Mouse (Mus musculus) embryo, embryonic 11 days (tissue): ENCODE results near the gene Sdk1.
A peak's percentile ranks its signal among the peaks of the same experiment; 100 is the strongest.

ENCODE experiments used
- DNase-seq: peaks from one replicate; pipeline ENCODE4 v3.0.0-alpha.2; 2015

The Sdk1 gene

DNA sequence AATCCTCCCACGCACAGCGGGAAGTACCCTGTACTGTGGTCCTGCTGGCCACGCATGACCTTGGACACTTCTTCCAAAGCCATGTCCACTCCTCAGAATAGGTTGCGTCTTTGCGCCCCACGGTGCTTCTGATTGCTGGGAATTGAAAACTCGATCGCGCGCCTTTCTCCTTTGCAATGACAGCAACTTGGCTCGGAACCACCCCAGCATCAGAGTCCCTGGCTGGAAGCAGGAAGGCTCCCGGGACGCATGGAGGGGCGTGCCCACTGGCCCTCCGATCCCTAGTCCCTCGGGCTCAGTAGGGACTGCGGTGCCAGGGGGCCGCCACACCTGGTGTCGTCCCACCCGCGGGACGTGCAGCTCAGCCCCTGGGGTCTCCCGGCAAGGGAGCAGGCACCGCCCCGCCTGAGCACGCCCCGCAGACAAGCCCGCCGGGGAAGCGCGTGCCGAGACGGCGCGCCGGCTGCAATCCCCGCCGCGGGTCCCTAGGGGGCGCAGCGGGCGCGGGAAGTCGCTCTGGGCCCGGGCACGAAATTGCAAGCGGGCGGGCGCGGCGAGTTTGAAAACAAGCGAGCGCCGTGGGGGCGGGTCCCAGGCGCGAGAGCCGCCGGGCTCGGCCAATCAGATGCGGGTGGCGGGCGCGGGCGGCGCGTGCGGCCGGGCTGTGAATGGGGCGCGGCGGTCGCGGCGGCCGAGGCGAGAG is at the start of gene Sdk1:
Sdk1 (plus strand) TSS at position 650 of the 703 bp plus-strand sequence.
- peak; percentile 99 for DNase-seq

DNA sequence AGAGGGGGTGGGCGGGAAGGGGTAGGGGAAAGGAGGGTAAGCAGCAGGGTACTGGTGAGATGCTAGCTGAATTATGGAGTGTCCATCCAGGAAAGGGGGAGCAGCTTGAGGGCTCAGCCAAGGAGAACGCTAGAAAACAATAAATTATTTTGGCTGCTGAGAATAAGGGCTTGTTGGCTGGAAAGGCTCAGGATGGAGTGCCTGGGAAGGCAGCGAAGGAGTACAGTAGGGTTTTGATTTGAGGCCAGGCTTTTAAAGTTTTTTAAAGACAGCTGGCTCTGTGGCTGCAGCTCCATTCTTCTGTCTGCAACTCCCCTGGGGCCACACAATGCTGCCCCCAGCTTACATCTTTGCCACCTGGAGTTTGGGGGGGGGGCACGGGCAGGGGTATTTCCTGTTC is 44.0 kb upstream of the Sdk1 start:
- DNase-seq = no peak

DNA sequence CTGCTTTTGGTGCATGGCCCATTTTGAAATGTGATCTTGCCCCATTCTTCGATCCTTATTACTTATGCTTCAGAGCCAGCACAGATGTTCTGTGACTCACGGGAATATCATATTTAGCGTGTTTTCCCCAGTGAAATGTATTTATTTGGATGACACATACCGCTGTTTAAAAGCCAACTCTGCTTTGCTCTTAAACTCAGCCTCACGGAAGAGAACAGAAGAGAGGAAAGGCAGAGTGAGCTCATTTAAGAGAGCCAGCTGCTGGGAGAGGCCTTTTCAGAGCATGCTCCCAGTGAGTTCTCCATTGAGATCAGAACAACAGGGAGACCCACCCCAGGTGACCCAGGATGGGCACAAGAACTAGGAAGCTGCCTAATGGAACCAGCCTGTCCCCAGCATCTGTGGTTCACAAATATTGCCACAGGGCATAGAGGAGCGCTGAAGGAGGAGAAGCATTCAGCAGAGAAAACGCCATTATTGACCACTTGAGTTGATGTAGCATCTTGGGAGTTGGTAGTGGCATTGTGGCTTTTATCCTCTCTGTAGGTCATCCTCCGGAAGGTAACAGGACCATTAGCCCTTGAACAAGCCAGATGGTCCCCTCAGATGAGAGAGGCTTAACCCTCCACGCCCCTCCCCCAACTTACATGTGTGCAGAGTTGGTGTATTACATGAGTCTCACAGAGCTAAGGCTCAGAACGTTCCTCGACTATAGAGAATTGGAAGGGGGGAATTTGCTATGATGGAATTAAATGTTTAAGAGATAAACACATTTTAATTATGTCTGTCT is 38.8 kb upstream of the Sdk1 start:
- DNase-seq = no peak

DNA sequence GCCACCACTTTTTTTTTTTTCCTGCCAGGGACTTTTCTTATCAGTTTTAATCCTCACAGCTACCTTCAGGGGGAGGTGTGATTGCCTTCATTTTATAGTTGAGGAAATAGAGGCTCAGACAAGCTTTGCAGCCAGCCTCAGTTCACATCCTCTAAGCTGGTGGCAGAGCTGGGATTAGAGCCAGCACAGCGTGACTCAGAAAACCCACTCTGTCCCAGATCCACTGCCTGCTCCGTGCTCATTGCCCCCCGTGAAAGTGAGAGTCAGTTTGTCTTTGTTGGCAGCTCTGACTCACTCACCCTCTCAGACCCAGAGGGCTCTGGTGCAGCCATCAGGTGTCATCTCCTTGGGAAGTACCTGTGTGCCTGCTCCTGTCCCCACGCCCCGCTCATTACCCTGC is 34.2 kb upstream of the Sdk1 start:
- no peak for DNase-seq

DNA sequence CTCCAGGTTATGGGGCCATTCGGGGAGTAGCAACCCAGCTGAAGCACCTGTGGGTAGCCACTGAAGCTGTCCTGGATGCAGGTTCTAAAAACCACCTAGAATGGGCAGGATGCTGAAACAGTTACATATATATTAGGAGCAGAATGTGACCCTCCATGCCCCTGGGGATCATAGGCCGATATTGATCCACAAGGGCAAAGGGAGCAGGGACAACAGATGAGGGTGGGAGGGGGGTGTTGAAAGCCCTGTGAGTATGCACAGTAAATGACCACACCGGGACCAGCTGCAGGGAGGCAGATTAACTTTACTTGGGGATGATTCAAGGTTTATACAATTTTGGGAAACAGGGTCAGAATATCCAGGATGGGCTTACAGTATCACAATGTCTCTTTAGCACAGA is 16.0 kb upstream of the Sdk1 start:
- DNase-seq = no peak

DNA sequence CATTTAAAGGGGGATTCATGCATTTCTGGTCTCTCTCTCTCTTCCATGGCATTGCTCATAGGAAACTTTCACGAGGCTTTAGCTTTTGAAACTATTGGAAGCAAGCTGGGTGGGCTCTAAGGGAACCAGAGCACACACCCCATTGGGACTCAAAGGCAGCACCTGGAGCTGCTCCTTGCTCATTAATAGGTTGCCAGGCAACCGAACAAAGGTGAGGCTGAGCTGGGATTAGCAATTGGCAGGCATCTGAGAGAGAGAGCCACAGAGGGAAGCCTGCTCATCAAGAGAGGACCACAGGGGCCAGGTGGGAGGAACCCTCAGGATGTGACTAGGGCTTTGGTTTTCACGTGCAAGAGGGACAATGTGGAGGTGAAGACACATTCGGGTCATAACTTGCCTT is 7.0 kb upstream of the Sdk1 start:
- DNase-seq = no peak

DNA sequence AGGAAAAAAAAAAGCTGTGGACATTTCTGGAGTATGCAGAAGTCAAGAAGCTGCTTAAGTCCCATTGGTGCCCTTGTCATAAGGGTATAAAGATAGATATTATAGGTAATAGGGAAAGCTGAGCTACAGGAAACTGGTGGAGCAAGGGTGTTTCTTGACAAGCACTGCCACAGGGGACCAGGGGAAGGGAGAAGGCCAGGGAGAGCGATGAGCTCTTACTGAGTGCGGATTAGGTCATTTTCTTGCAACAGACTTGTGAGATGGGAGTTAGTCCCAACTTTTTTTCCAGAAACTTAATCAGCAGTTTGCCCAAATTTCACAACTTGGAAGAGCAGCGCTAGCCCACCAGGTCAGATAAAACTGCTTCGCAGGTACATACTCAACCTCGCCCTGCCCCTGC is 1.9 kb upstream of the Sdk1 start:
- DNase-seq = no peak

DNA sequence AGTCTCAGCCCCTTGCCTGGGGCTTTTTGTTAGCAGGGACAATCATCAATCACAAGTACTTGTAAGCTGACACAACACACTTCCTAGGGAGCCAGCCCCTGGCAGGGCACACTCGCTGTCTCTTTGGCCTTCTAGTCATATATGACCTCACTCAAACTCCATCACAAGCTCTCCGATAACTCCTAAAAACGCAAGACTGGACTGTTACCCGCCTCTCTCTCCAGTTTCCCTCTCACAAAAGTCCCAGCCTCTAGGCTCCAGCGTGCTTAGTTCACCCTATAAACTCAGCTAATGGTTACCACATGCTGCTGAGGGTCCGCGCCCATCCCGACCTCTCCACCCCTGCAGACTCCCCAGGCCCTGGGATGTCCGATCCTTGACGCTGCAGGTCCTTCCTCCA is 849 bp upstream of the Sdk1 start:
- DNase-seq = peak; percentile 67

DNA sequence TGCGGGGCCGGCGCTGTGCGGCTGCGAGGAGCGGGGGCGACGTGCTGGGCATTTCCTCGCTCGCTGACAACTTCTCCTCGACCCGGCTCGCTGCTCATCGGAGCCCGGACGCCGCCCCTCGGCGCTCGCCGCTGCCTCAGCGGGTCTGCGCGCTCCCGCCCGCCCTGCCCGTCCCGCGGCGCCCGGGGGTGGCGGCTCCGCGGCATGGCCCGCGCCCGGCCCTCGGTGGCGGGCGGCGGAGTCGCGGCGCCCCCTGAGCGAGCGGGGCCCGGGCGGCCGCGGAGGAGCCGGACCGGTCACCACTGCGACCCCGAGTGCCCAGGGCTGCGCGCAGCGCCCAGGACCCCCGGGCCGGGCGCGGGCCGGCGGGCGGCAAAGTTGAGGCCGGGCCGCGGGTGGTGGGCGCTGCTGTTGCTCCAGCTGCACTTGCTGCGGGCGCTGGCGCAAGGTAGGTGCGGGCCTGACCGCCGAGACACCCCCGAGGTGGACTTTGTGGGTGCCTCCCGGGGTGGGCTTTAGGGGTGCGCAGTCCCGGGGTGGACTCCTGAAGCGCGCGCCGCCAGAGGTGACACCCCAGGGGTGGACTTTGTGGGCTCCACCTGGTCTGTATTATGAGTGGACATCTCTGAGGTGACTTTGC is 475 bp downstream of the Sdk1 start:
- no peak for DNase-seq

DNA sequence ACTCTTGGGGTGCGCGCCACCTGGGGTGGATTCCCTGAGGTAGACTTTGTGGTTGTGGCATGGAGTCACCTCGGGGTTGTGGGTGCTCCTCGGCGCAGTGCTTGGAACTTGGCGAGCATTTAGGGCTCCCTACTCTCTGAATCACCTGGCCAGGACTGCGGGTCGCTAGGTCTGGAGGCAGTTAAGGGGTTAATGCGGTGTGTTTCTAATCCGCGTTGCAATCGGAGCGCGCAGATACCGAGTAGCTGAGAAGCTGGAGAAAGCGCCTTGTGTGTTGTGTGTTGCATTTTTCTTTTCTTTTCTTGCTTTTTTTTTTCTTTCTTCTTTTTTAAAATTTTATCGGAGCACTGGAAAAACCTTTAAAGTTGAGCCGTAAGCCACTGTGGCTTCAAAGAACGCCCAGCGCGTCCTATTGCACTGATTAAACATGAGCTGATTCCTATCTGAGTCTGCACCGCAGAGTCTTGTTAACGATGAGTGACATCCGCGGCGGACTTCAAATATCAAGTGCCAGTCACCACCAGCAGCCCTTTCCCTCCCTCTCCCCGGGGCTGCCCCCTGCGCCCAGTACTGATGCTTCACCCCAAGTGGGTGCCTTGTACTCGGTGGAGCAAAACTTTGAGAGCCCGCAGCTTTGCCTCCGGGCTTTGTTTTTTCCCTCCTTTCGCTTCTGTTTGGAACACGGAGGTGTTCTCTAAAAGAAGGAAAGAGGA is 2.1 kb downstream of the Sdk1 start:
- peak; percentile 63 for DNase-seq

DNA sequence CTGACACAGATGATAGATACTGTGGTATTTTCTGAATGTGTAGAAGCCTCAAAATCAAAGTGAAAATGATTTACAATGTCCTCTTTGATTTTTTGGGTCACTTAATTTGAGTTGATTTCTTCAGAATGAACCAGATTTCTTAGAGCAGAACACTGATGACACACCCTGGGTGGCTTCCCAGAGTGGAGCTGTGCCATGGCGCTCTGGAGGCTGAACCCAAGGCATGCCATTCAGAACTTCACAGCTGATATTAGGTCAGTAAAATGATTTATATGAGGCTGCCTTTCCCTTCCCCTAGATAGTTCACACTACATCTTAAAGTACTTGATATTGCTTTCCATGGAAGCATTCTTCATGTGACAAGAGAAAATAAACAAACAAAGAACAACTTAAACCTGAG is 23.0 kb downstream of the Sdk1 start:
- DNase-seq = no peak

DNA sequence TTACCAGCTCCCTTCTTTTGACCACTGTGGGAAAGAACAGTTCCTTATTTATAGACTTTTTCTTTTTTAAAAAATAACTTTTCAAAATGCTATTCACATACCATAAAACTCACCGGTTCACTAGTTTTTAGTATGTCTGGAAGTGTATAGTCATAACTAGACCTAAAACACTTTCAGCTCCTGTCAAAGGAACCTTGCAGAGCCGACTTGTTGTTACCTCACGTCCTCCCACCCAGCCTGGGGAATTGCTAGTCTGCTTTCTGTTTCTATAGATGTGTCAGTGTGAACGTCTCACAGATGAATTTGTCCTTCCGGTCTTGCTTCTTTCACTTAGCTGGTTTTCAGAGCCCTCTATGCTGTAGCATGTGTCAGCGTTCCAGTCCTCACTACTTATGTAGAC is 35.8 kb downstream of the Sdk1 start:
- no peak for DNase-seq

DNA sequence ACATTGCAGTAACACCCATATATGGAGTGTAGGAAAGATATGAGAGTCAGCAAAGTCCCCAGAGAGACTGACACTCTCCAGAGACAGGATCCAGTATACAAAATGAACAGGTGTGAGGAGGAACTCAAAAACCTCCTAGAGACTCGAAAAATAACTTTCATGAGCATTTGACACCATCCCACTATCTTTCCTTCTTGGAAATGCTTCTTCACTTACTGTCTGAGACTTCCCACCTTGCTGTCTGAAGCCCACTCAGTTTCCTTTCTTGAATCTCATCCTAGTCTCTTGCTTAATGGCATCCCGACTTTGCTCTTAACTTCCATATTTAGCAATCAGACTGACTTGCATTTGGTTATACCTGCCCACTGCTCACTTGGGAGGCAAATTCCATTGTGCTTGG is 40.5 kb downstream of the Sdk1 start:
- no peak for DNase-seq

DNA sequence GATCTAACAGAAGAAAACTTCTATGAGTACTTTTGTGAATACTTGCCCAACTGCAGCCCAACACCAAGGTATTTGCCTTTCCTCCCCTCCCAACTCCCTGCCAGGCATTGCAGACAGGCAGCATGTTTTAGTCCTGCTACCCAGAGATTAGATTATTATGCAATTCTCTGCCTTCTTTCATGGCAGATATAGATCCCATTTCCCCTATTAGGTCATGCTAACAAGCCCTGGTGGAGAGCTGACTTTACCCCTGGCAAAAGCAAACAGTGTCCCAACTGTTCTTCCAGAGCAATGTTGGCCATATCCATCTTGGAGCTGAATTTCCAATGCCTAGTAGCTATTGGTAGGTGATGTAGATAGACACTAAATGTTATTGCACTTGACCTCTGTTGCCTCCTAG is 48.3 kb downstream of the Sdk1 start:
- no peak for DNase-seq

DNA sequence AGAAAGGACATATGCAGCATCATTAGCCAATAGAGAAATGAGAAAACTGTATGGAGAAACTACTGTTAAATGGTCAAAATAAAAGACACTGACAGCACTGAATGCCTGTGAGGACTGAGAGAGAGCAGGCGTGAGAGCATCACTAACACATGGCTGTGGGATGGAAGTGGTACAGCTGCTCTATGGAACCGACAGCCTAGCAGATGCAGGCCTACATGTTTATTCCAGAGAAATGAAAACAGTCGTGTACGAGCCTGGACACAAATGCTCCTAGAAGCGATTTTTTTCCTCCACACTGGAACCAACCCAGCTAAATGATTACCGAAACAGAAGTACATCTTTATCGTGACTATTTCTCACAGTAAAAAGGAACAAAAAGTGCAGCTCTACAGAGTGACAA is 54.0 kb downstream of the Sdk1 start:
- no peak for DNase-seq

DNA sequence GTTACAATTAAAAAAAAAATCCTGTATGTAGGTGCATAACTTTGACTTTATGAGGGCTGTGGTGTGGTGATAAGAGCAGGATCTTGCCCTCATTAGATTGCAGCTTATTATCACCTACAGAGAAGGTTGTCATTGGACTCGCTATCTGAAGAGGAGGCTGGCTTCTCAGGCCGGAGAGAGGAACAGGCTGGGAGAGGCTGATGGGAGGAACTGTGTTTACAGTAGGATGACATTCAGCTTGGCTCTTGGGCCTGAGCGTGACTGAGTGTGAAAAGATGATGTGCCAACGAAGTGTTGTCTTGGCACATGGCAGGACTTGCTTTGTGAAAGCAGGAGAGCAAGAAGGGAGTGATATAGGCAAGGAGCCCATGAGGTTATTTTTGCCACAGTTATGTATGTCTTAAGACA is 61.0 kb downstream of the Sdk1 start:
- no peak for DNase-seq

DNA sequence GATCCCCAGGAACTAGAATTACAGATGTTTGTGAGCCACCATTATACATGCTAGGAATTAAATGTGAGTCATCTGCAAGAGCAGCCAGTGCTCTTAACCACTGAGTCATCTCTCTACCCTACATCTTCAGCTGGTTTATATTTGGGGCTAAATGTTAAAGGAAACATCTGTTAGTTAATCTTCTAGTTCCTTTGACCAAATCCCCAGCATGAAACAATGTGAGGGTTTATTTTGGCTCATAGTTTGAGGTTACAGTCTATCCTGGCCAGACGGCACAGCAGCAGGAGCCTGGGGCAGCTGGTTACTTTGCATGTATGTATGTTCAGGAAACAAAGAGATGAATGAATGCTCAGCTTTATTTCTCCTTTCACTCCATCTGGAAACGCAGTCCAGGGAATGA is 62.5 kb downstream of the Sdk1 start:
- peak; percentile 3 for DNase-seq

DNA sequence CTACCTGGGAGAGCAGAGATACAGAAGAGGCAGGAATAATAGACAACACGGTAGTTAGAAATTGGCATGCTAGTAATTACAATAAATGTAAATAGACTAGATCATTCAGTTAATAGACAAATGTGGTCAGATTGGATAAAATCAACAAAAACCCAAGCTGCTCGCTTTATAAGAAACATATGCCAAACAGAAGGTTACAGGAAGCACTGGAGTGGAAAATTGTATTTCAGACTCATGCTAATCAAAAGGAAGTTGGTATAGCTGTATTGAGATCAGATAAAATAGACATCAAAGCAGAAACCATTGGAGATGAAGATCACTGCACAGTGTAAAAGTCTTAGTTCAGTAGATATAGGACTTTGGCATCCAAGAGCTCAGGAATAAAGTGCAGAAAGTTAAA is 63.4 kb downstream of the Sdk1 start:
- no peak for DNase-seq

DNA sequence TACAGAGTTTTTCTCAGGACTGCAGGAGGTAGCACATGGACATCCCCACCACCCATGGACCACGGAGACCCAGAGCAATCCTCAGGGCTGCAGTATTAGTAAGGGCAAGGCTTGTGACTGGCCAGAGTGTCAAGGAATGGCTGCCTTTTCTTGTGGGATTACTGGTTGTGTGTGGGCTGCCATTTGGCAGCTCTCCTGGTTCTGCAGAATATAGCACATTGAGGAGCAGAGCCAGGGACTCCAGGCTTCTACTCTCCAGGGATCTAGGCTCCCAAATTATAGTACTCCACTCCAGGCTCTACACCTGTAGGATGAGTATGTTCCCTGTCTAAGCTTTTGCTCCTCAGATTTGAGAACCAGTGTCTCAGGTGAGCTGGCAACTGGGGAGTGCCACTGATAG is 69.4 kb downstream of the Sdk1 start:
- no peak for DNase-seq

DNA sequence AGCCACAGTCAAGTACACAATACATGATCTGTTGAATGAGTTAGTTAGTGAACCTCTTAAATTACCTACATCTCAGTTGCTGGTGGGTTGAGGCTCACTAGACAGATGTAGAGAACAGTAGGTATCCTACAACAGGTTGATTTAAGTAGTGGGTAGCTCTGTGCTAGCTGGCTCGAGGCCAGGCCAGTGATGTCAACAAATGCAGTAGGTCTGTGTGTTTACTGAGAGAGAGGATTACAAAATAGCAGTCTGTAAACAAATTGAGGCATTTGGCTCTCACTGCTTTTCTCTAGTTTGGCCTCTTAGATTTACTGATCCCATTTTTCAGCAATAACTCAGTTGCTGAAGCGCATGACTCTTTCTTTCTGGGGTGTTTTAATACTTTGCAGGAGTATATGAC is 70.5 kb downstream of the Sdk1 start:
- no peak for DNase-seq

DNA sequence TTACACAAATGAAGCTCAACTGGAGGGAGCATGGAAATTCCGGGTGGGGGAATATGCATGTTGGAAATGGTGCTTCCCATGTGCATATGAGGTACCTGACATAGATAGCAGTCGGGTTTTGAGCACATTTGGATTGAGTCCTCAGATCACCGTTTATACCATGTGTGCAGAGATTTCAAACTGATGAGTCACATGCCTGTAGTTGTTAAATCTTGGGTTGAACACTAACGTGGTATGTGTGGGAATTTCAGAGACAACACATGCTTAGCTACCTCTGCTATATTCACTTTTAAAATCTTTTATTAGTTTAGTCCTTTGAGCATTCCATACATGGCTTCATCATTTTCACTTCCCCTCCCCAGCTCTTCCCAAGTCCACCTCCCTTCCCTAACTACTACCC is 71.0 kb downstream of the Sdk1 start:
- no peak for DNase-seq

DNA sequence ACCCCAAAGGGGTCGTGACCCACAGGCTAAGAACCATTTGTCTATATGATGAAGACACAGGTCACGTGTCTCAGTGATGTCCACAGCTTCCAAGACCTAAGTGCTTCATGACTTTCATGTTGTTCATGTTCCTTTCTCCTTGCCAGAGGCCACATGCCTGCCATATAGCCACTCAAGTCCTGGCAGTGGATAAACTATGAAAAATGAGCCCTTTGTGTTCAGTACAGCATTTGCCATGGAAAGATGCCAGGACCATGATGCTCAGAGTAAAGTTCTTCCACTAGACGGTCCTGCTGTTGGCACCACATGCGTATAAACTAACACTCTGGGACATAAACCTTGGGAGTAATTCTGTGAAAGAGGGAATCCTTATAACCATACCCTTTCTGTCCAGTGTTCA is 75.8 kb downstream of the Sdk1 start:
- DNase-seq = no peak

DNA sequence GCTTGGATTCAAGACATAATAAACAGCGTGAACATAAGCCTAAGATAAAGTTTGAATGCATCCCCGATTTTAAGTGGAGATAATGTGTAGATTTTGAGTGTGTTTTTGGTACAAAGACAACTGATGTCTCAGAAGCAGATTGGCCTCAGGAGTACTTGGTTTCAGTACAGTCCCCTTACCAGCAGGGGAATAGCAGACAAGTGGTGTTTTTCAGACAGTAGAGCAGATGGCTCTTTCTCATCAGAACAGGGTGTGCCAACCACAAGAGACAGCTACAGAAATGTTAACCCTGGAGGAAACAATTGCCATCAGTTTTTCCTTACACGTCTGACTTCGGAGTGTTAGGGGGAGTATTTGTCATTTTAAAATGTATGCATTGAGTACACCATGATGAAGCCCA is 83.6 kb downstream of the Sdk1 start:
- no peak for DNase-seq

DNA sequence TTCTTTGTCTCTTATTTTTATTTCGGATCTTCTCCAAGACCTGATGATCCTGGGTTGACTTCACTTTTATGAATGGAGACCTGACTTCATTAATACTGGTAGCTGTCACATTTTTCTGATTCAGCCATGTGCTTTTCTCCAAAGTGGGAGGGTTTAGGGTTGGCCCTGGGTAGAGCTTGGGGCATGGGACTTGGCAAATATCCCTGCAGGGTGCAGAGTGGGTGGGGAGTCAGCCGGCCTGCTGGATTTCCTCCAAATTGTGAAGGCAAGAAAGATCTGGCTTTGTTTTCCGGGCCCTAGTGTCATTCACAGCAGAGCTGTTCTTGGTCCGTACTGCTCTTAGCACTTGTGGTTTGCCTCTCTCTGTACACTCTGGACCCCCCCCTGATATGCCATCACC is 103.1 kb downstream of the Sdk1 start:
- DNase-seq = no peak
